Mouse (Mus musculus): ENCODE measurements at regions not wholly inside any gene's neighbourhood (a gene's known extent, or its start where the extent isn't known, plus 50 kb on each side); places are given as distances from the start of the nearest gene placed in this dataset.

DNA sequence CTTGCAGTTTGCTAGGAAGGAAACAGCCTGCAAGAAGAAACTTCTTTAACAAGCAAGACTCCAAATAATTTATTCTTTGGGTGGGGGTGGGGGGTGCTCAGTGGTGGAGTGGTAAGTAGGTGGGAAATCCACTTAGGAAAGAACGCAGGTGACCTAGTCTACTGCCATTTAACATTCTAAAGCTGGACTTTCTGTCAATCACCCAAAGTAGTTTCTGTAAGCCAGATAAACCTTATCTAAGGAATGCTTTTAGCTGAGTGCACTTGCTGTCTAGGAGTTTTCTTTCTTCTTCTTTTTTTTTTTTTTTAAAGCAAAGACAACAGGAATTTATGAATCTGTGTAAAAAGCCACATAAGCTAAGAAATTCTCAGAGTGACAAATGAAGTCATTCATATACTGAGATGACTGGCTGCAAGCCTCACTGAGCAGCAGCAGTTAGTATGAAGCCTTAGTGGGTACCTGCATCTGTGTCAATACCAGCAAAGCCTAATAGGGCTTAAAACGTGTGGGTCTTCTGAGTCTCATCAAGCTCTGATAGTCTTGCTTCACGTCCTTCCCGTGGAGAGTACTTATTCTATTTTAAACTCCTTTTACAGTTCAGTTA is 210.0 kb upstream of the 4933412E24Rik start:
- Histone ChIP-seq H3K9ac (ENCODE audit: low read depth, low read length, severe bottlenecking) (no peak overlapping the region), H3K4me2 (replicated peaks; ENCODE audit: low read depth, low read length, severe bottlenecking) (no peak overlapping the region), H3K27ac (replicated peaks; ENCODE audit: low read depth, low read length) (no peak overlapping the region), H3K36me3 (ENCODE audit: control insufficient read depth, insufficient read depth, low read length) (no peaks in the 10 kb centered on the region), H3K4me3 (replicated peaks; ENCODE audit: low read length) (no peak overlapping the region), H3K4me1 (ENCODE audit: control insufficient read depth, insufficient read depth, low read length) (no peaks in the 10 kb centered on the region), H3K9me3 (ENCODE audit: control insufficient read depth, low read length) (no peaks in the 10 kb centered on the region), H3K27me3 (ENCODE audit: control insufficient read depth, insufficient read depth, low read length) (no peaks in the 10 kb centered on the region)
- DNase-seq (ENCODE audit: low spot score) (no peak), ATAC-seq (ENCODE audit: low FRiP score, low read depth) (no peak)
- no peak for TF ChIP-seq POLR2A (IDR thresholded peaks at IDR 0.05; ENCODE audit: borderline replicate concordance, extremely low read depth, insufficient read depth, insufficient read length)
- WGBS, result 70% methylated on average over 4 of the region's 4 CpGs

DNA sequence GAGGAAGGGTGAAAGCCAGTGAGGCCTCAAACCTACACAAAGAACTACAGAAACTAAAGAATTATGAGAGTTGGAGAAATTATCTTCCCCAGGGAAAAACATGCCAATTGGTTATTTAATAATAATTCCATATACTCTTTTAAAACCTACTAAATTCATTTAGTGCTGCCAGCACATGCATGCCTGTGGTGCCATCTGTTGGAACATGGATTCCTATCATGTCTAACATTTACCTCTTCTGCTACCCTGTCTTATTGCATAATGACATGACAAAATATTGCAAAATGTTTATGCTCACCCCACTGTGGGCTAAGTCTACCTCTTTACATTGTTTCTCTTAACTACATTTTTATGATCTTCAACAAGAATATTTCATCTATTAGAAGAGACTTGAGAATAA is 178.7 kb upstream of the 4933412E24Rik start:
- Histone ChIP-seq H3K36me3 (ENCODE audit: control insufficient read depth, insufficient read depth, low read length) (no peaks in the 10 kb centered on the region), H3K9me3 (ENCODE audit: control insufficient read depth, low read length) (no peaks in the 10 kb centered on the region), H3K9ac (ENCODE audit: low read depth, low read length, severe bottlenecking) (no peak overlapping the region), H3K27me3 (ENCODE audit: control insufficient read depth, insufficient read depth, low read length) (no peaks in the 10 kb centered on the region), H3K4me1 (ENCODE audit: control insufficient read depth, insufficient read depth, low read length) (no peaks in the 10 kb centered on the region), H3K4me2 (replicated peaks; ENCODE audit: low read depth, low read length, severe bottlenecking) (no peak overlapping the region), H3K4me3 (replicated peaks; ENCODE audit: low read length) (no peak overlapping the region), H3K27ac (replicated peaks; ENCODE audit: low read depth, low read length) (no peak overlapping the region)
- ATAC-seq (ENCODE audit: low FRiP score, low read depth) (no peak), DNase-seq (ENCODE audit: low spot score) (no peak)
- TF ChIP-seq POLR2A (IDR thresholded peaks at IDR 0.05; ENCODE audit: borderline replicate concordance, extremely low read depth, insufficient read depth, insufficient read length), result no peak

DNA sequence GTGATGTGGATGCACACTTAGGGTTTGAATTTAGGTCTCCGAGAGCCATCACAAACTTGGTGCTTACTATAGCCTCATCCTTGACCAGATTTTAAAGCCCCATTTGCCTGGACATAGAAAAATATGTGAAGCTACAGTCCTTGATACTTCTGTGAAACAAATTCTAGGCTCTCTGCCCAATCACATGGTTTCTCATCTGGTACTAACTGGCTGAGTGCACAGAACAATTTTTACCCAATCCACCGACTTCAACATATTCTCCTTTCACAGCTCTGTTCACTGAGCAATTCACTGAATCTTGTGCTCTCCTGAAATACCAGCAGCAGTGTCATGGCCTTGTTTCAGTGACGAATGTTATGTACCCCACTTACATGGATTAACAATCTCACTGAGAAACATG is 176.7 kb upstream of the 4933412E24Rik start:
- ATAC-seq (ENCODE audit: low FRiP score, low read depth) (no peak), DNase-seq (ENCODE audit: low spot score) (no peak)
- Histone ChIP-seq H3K4me1 (ENCODE audit: control insufficient read depth, insufficient read depth, low read length) (no peaks in the 10 kb centered on the region), H3K4me3 (replicated peaks; ENCODE audit: low read length) (no peak overlapping the region), H3K9me3 (ENCODE audit: control insufficient read depth, low read length) (no peaks in the 10 kb centered on the region), H3K36me3 (ENCODE audit: control insufficient read depth, insufficient read depth, low read length) (no peaks in the 10 kb centered on the region), H3K27ac (replicated peaks; ENCODE audit: low read depth, low read length) (no peak overlapping the region), H3K9ac (ENCODE audit: low read depth, low read length, severe bottlenecking) (no peak overlapping the region), H3K27me3 (ENCODE audit: control insufficient read depth, insufficient read depth, low read length) (no peaks in the 10 kb centered on the region), H3K4me2 (replicated peaks; ENCODE audit: low read depth, low read length, severe bottlenecking) (no peak overlapping the region)
- no peak for TF ChIP-seq POLR2A (IDR thresholded peaks at IDR 0.05; ENCODE audit: borderline replicate concordance, extremely low read depth, insufficient read depth, insufficient read length)
- 84% methylated on average over 3 of the region's 3 CpGs for WGBS

DNA sequence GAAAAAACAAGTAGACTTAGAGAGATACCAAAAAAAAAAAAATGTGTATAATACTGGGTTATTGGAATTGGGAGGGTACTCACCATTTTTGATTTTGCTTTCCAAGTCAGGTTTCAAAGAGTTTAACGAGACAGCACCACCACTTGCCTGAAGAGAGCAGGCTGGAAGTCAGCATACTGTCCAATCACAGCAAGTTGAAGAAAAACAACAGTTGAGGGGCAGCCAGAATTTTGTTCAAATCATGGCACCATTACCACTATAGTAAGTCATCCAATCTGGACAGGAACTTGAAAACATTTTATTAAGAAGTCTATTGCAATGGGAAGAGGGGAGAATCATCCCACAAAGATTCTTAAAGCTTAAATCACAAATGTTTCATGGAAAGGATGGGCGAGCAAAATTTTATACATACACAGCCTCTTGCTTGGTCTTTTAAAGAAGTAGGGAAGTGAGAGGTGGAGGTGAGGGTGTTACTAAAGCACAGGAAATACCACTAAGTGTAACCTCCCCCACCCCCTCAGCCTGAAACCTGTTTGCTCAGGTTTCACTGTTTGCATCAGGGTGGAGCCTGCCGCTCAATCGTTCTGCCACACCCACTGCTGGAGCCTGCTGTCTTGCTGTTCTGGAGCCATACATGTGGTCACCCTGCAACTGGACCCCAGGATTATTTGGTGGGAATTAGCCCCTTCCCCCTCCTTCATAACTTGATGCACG is 170.7 kb upstream of the 4933412E24Rik start:
- H3K36me3 ChIP-seq (ENCODE audit: control insufficient read depth, insufficient read depth, low read length), result no peaks in the 10 kb centered on the region
- H3K9me3 ChIP-seq (ENCODE audit: control insufficient read depth, low read length), result no peaks in the 10 kb centered on the region
- no peak overlapping the region for H3K27ac ChIP-seq (replicated peaks; ENCODE audit: low read depth, low read length)
- H3K4me3 ChIP-seq (replicated peaks; ENCODE audit: low read length), result no peak overlapping the region
- H3K9ac ChIP-seq (ENCODE audit: low read depth, low read length, severe bottlenecking), result no peak overlapping the region
- no peaks in the 10 kb centered on the region for H3K4me1 ChIP-seq (ENCODE audit: control insufficient read depth, insufficient read depth, low read length)
- DNase-seq (ENCODE audit: low spot score), result no peak
- WGBS, result 41% methylated on average over 5 of the region's 5 CpGs
- TF ChIP-seq POLR2A (IDR thresholded peaks at IDR 0.05; ENCODE audit: borderline replicate concordance, extremely low read depth, insufficient read depth, insufficient read length), result no peak
- no peaks in the 10 kb centered on the region for H3K27me3 ChIP-seq (ENCODE audit: control insufficient read depth, insufficient read depth, low read length)
- no peak for ATAC-seq (ENCODE audit: low FRiP score, low read depth)
- no peak overlapping the region for H3K4me2 ChIP-seq (replicated peaks; ENCODE audit: low read depth, low read length, severe bottlenecking)

DNA sequence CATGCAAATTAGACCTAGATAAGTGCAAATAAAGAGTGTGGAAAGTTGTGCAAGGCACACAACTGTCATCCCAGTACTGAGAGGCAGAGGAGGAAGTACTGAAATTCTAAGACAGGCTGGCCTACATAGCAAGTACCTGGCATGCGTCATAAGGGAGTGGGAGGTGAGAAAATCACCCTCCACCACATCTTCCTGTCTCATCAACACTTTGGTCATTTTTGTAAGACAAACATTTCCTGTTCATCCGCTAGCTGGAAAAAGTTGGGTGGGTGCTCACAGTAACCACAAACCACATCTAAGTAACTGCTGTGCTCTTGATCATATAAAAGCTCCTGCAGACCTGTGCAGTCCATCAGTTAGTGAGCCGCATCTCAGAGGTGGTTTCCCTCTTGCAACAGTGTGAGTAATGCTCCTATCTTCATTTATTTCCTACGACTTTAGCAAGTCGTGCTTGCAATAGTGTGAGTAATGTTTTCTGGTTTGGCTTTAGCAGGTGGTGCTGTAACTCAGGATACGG is 125.2 kb upstream of the 4933412E24Rik start:
- H3K9ac ChIP-seq (ENCODE audit: low read depth, low read length, severe bottlenecking), result no peak overlapping the region
- 80% methylated on average over 6 of the region's 6 CpGs for WGBS
- TF ChIP-seq POLR2A (IDR thresholded peaks at IDR 0.05; ENCODE audit: borderline replicate concordance, extremely low read depth, insufficient read depth, insufficient read length), result no peak

More for the DNA sequence above, 125.2 kb upstream of the 4933412E24Rik start:
- no peaks in the 10 kb centered on the region for H3K4me1 ChIP-seq (ENCODE audit: control insufficient read depth, insufficient read depth, low read length)
- H3K36me3 ChIP-seq (ENCODE audit: control insufficient read depth, insufficient read depth, low read length), result no peaks in the 10 kb centered on the region
- DNase-seq (ENCODE audit: low spot score) (no peak), ATAC-seq (ENCODE audit: low FRiP score, low read depth) (no peak)
- H3K27me3 ChIP-seq (ENCODE audit: control insufficient read depth, insufficient read depth, low read length), result no peaks in the 10 kb centered on the region
- no peak overlapping the region for H3K4me2 ChIP-seq (replicated peaks; ENCODE audit: low read depth, low read length, severe bottlenecking)
- no peak overlapping the region for H3K4me3 ChIP-seq (replicated peaks; ENCODE audit: low read length)
- H3K27ac ChIP-seq (replicated peaks; ENCODE audit: low read depth, low read length), result no peak overlapping the region
- H3K9me3 ChIP-seq (ENCODE audit: control insufficient read depth, low read length), result no peaks in the 10 kb centered on the region
